16 mouse cellular contexts compared by ENCODE assay signal in genomic region chr2:128833435-128833834, GRCm38 (mm10).
"Had no signal": no experiment of that assay in that cellular context is flagged by ENCODE, and none has a peak within 500 bp of the region (broad histone marks: within the 10 kb centered on the region; RNA-seq: fewer than 3 reads in every experiment).

No protein-coding gene starts in this region.

- H3K9ac ChIP-seq: limb, embryonic 12.5 days; liver, embryonic 13.5 days; lung, embryonic 14.5 days; midbrain, embryonic 12.5 days; neural tube, embryonic 13.5 days had no signal

- H3K9me3 ChIP-seq: limb, embryonic 12.5 days; liver, embryonic 13.5 days; megakaryocyte, embryonic 14.5 days; midbrain, embryonic 12.5 days; neural tube, embryonic 13.5 days had no signal

- H3K27ac ChIP-seq: limb, embryonic 12.5 days; liver, embryonic 13.5 days; midbrain, embryonic 12.5 days; neural tube, embryonic 13.5 days had no signal

- H3K4me2 ChIP-seq: limb, embryonic 12.5 days; liver, embryonic 13.5 days; lung, embryonic 14.5 days; midbrain, embryonic 12.5 days; neural tube, embryonic 13.5 days had no signal

- ATAC-seq: hindbrain, embryonic 16.5 days; inflammation-experienced regulatory T-cells, adult 6 months; midbrain, embryonic 16.5 days had no signal

- H3K4me1 ChIP-seq: limb, embryonic 12.5 days; liver, embryonic 13.5 days; midbrain, embryonic 12.5 days; neural tube, embryonic 13.5 days had no signal

- H3K4me3 ChIP-seq: limb, embryonic 12.5 days; liver, embryonic 13.5 days; megakaryocyte, embryonic 14.5 days; midbrain, embryonic 12.5 days; neural tube, embryonic 13.5 days had no signal

- DNase-seq: kidney, postnatal 25 days; liver, embryonic 13.5 days; lung, embryonic 14.5 days; lung, postnatal 10 days; lung, postnatal 4 days; retina, postnatal 1 day; right cerebral cortex, postnatal 14 days; thymus, adult 2 months; thymus, postnatal 36 days had no signal

- H3K27me3 ChIP-seq: limb, embryonic 12.5 days; liver, embryonic 13.5 days; megakaryocyte, embryonic 14.5 days; midbrain, embryonic 12.5 days; neural tube, embryonic 13.5 days had no signal
